Mouse (Mus musculus) left cerebral cortex, adult 2 months (tissue): ENCODE results near the gene Lzic. TPM values are rescaled to one million over a fixed set of nuclear protein-coding genes. Genes with fewer than 3 reads are reported as not detected.
A peak's percentile ranks its signal among the peaks of the same experiment; 100 is the strongest.
"Not testable (repeated sequence)": the region's sequence is repeated elsewhere in the genome, so short reads cannot be mapped to it uniquely, and the experiment has no call there.

Experiments
- DNase-seq, 2 experiments: peaks; one replicate each; pipeline ENCODE4 v3.0.0; 2021 to 2022; ENCODE audit warnings: low spot score in 2 of 2, mixed read lengths in 1 of 2; ENCODE audit errors: extremely low spot score in 1 of 2
- H3K27ac ChIP-seq: fragments of 200-600 bp; 2 replicates; pipeline ENCODE4 v1.8.1; 2022
- H3K4me3 ChIP-seq: fragments of 200-600 bp; 2 replicates; pipeline ENCODE4 v1.8.1; 2022
- CTCF ChIP-seq: fragments of 200-600 bp; IDR thresholded peaks from 2 replicates; pipeline ENCODE4 v1.8.1; 2022; ENCODE audit warnings: antibody characterized with exemption, mild to moderate bottlenecking, moderate library complexity
- intact Hi-C: fragments of 180-260 bp; cut with DNase I; formaldehyde crosslinking; loops from one replicate; pipeline ENCODE4 v1.15.1; 2025
- long read RNA-seq, 2 experiments: library from polyadenylated mRNA; stranded (forward); transcript quantifications; one replicate each; pipeline ENCODE4 v2.0.0; 2021; ENCODE audit warnings: borderline mapping rate in 2 of 2
- total RNA-seq, 2 experiments: library from RNA; stranded (reverse); gene quantifications; 2 replicates each; pipeline ENCODE4 v1.2.3; 2021

Lzic gene
- 10 to 100 TPM; 16.8 to 17.6 TPM for total RNA-seq
- long read RNA-seq, experiment 1, partial matches to known transcripts, result 0 of 14 reads
- long read RNA-seq, experiment 1, other reads (novel, unspliced or antisense), result 10 of 14 reads
- long read RNA-seq, experiment 2, partial matches to known transcripts, result 0 of 15 reads
- long read RNA-seq, experiment 2, other reads (novel, unspliced or antisense), result 13 of 15 reads

GRCm38 (mm10) chr4:149485053-149485824 lies at the start of gene Lzic, which contains the start of gene Nmnat1:
TSS of gene Lzic (plus strand) at chr4:149485229.
TSS of gene Nmnat1 (minus strand) at chr4:149485202.
- intact Hi-C loops, result loop anchor here (2.0 to 5.0 kb wide), 2 partner anchors 58 to 133 kb away; no protein-coding TSS in a partner anchor
- Histone ChIP-seq H3K27ac (peak within 1 kb of the TSS; percentile 83), H3K4me3 (peak within 1 kb of the TSS; percentile 90)
- peak; percentile 91 to 92 for DNase-seq
- no peak; the same call in 1 of the 2 replicates for TF ChIP-seq CTCF

- no peak for TF ChIP-seq CTCF
- DNase-seq, result no peak
- intact Hi-C loops, result loop anchor here (1.0 to 10.0 kb wide), 2 partner anchors 9 to 296 kb away; no protein-coding TSS in a partner anchor
- Histone ChIP-seq H3K27ac (no peak overlapping the region), H3K4me3 (no peak overlapping the region)
Measured at GRCm38 (mm10) chr4:149440576-149440975, 44.5 kb upstream of the Lzic start.

- intact Hi-C loops, result loop anchor here (10.0 kb wide), 1 partner anchor 298 kb away; no protein-coding TSS in a partner anchor
- TF ChIP-seq CTCF, result no peak
- no peak overlapping the region for H3K27ac ChIP-seq
- DNase-seq, result no peak
- H3K4me3 ChIP-seq, result no peak overlapping the region
Measured at GRCm38 (mm10) chr4:149442436-149442835, 42.6 kb upstream of the Lzic start.

- Histone ChIP-seq H3K27ac (no peak overlapping the region), H3K4me3 (no peak overlapping the region)
- intact Hi-C loops, result loop anchor here (2.0 to 10.0 kb wide), 2 partner anchors 18 to 300 kb away; partner anchors contain the start of gene Ube4b
- TF ChIP-seq CTCF, result no peak
- DNase-seq, result no peak
Measured at GRCm38 (mm10) chr4:149444465-149444864, 40.6 kb upstream of the Lzic start.

- peak; percentile 75 for TF ChIP-seq CTCF
- intact Hi-C loops, result loop anchor here (2.0 to 10.0 kb wide), 2 partner anchors 18 to 300 kb away; partner anchors contain the start of gene Ube4b
- peak overlapping the region; percentile 43 for H3K4me3 ChIP-seq
- DNase-seq, result peak; percentile 83 to 85
- peak overlapping the region; percentile 80 for H3K27ac ChIP-seq
Measured at GRCm38 (mm10) chr4:149444964-149445701, 39.9 kb upstream of the Lzic start.

GRCm38 (mm10) chr4:149445868-149446267 lies 39.2 kb upstream of the Lzic start:
- no peak overlapping the region; the same call in 1 of the 2 replicates for H3K4me3 ChIP-seq
- intact Hi-C loops, result loop anchor here (2.0 to 10.0 kb wide), 2 partner anchors 19 to 301 kb away; partner anchors contain the start of gene Ube4b
- peak; percentile 16 for DNase-seq
- H3K27ac ChIP-seq, result peak overlapping the region; percentile 80
- TF ChIP-seq CTCF, result no peak

- no peak for TF ChIP-seq CTCF
- intact Hi-C loops, result loop anchor here (10.0 kb wide), 1 partner anchor 302 kb away; no protein-coding TSS in a partner anchor
- Histone ChIP-seq H3K4me3 (no peak overlapping the region), H3K27ac (no peak overlapping the region)
- DNase-seq, result no peak
Measured at GRCm38 (mm10) chr4:149446309-149446708, 38.7 kb upstream of the Lzic start.

- no peak for TF ChIP-seq CTCF
- no peak overlapping the region for H3K4me3 ChIP-seq
- no peak overlapping the region for H3K27ac ChIP-seq
- intact Hi-C loops, result no loop called here
- DNase-seq, result no peak
Measured at GRCm38 (mm10) chr4:149450636-149451035, 34.4 kb upstream of the Lzic start.

GRCm38 (mm10) chr4:149453656-149454055 lies 31.4 kb upstream of the Lzic start:
- Histone ChIP-seq H3K4me3 (no peak overlapping the region), H3K27ac (no peak overlapping the region)
- no peak for DNase-seq
- intact Hi-C loops, result no loop called here
- peak; percentile 42 for TF ChIP-seq CTCF

GRCm38 (mm10) chr4:149454263-149454662 lies 30.8 kb upstream of the Lzic start:
- TF ChIP-seq CTCF, result no peak
- intact Hi-C loops, result no loop called here
- H3K27ac ChIP-seq, result no peak overlapping the region
- DNase-seq, result no peak
- no peak overlapping the region for H3K4me3 ChIP-seq

GRCm38 (mm10) chr4:149454879-149455278 lies 30.1 kb upstream of the Lzic start, which contains the start of gene Rbp7:
TSS of gene Rbp7 (minus strand) at chr4:149454978.
- intact Hi-C loops, result no loop called here
- TF ChIP-seq CTCF, result no peak
- no peak within 1 kb of the TSS for H3K4me3 ChIP-seq
- H3K27ac ChIP-seq, result no peak within 1 kb of the TSS
- no peak for DNase-seq

GRCm38 (mm10) chr4:149457163-149457562 lies 27.9 kb upstream of the Lzic start:
- H3K4me3 ChIP-seq, intact Hi-C loops, DNase-seq, H3K27ac ChIP-seq: not testable (repeated sequence)
